Mouse (Mus musculus) liver, postnatal 0 days (tissue): ENCODE results near the gene Gm17655.

Experiments
- CTCF ChIP-seq: sonication (generic); IDR thresholded peaks from 2 replicates; pipeline ENCODE4 v1.5.1; 2016; ENCODE audit warnings: antibody characterized with exemption, low read depth
- EP300 ChIP-seq: IDR thresholded peaks from 2 replicates; pipeline ENCODE4 v1.6.1; 2016; ENCODE audit warnings: antibody characterized with exemption, low read depth, mild to moderate bottlenecking

GRCm38 (mm10) chr5:110102429-110102828 is 30.1 kb upstream of the Gm17655 start:
- no peak for TF ChIP-seq CTCF
- no peak for TF ChIP-seq EP300
